10 mouse cellular contexts compared by ENCODE assay signal in genomic region chr9:22640683-22641431, GRCm38 (mm10).
DNase-seq lines count a peak whose midpoint lies in the region; ATAC-seq lines count a peak whose summit lies in the region.
"Had no signal": no experiment of that assay in that cellular context is flagged by ENCODE, and none has a peak within 500 bp of the region (broad histone marks: within the 10 kb centered on the region; RNA-seq: fewer than 3 reads in every experiment).

No protein-coding gene starts in this region.

- no peaks in the 10 kb centered on the region for H3K27me3 ChIP-seq in limb, embryonic 15.5 days
- H3K27me3 ChIP-seq: liver, embryonic 15.5 days; neural tube, embryonic 12.5 days had no signal

- H3K4me1 ChIP-seq in limb, embryonic 15.5 days = no peaks in the 10 kb centered on the region
- H3K4me1 ChIP-seq: liver, embryonic 15.5 days; neural tube, embryonic 12.5 days had no signal

- H3K4me2 ChIP-seq in limb, embryonic 15.5 days = no peak overlapping the region
- H3K4me2 ChIP-seq: liver, embryonic 15.5 days; neural tube, embryonic 12.5 days had no signal

- no peaks in the 10 kb centered on the region for H3K36me3 ChIP-seq in limb, embryonic 15.5 days
- H3K36me3 ChIP-seq: liver, embryonic 15.5 days; neural tube, embryonic 12.5 days had no signal

- peak overlapping the region; percentile 64; the same call in 1 of the 2 replicates for H3K27ac ChIP-seq in limb, embryonic 15.5 days
- H3K27ac ChIP-seq: liver, embryonic 15.5 days; neural tube, embryonic 12.5 days had no signal

- peak; percentile 62 for ATAC-seq in CD4-positive, CD25-positive, alpha-beta regulatory T cell, adult 4 months
- ATAC-seq in limb, embryonic 15.5 days (ENCODE audit: insufficient number of reproducible peaks, low FRiP score, low TSS enrichment, low read depth) = no peak
- ATAC-seq in cerebellum, adult (ENCODE audit: insufficient number of reproducible peaks, low FRiP score, low TSS enrichment) = no peak

- peak; percentile 18 for DNase-seq in layer of hippocampus, adult 11-12 months (ENCODE audit: low spot score)
- DNase-seq in layer of hippocampus, postnatal 25 days (ENCODE audit: extremely low spot score in 1 of 2, low spot score in 1 of 2) = no peak
- peak; percentile 49 for DNase-seq in A20 (ENCODE audit: low read depth, low spot score)
- DNase-seq in cerebellum, postnatal 25 days = no peak
- DNase-seq: cerebellum, adult 18-20 months had no signal

- WGBS in limb, embryonic 15.5 days = 39% methylated on average over 13 of the region's 13 CpGs

- no peak overlapping the region for H3K4me3 ChIP-seq in limb, embryonic 15.5 days
- H3K4me3 ChIP-seq: liver, embryonic 15.5 days; neural tube, embryonic 12.5 days had no signal

- H3K9ac ChIP-seq in limb, embryonic 15.5 days = no peak overlapping the region
- H3K9ac ChIP-seq: liver, embryonic 15.5 days; neural tube, embryonic 12.5 days had no signal

- no peaks in the 10 kb centered on the region for H3K9me3 ChIP-seq in limb, embryonic 15.5 days
- H3K9me3 ChIP-seq: liver, embryonic 15.5 days; neural tube, embryonic 12.5 days had no signal

Comparison
In these comparisons a context has a peak if more than half of its experiments do, and no peak if none do; other contexts are left out.
1. DNase-seq: peak in layer of hippocampus, adult 11-12 months (single experiment) and A20 (single experiment); none in layer of hippocampus, postnatal 25 days (0 of 2) and cerebellum, postnatal 25 days (0 of 2).